Mouse (Mus musculus): ENCODE measurements around the gene Cbl. TPM values are rescaled to one million over a fixed set of nuclear protein-coding genes. Genes with fewer than 3 reads are reported as not detected.
A peak's percentile ranks its signal among the peaks of the same experiment; 100 is the strongest.

Cbl gene
- polyA plus RNA-seq, 2 experiments, result 15.6 to 18.3 TPM

DNA sequence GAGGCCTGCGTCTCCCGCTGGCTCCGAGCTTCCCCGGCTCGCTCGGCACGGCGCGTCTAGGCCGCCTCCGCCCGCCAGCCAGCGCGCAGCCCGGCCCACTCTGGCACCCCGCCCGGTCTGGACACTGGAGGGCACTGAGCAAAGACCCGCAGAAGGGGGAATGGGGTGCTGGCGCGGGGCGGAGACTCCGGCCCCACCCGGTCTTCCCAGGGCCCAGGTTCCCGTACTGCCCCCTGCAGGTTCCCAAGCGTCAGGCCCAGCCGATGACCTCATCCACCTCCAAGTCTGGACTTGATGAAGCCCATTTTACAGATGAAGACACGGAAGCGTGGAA, 34.1 kb upstream of the Cbl start:
- TF ChIP-seq POLR2A (IDR thresholded peaks at IDR 0.05; ENCODE audit: borderline replicate concordance, extremely low read depth, insufficient read depth, insufficient read length), result no peak
- Histone ChIP-seq H3K27ac (replicated peaks; ENCODE audit: low read depth, low read length) (peak overlapping the region; percentile 86), H3K4me1 (ENCODE audit: control insufficient read depth, insufficient read depth, low read length) (peaks cover 11% of the 10 kb centered on the region), H3K9me3 (ENCODE audit: control insufficient read depth, low read length) (no peaks in the 10 kb centered on the region), H3K4me2 (replicated peaks; ENCODE audit: low read depth, low read length, severe bottlenecking) (peak overlapping the region; percentile 91), H3K4me3 (replicated peaks; ENCODE audit: low read length) (peak overlapping the region; percentile 54), H3K27me3 (ENCODE audit: control insufficient read depth, insufficient read depth, low read length) (no peaks in the 10 kb centered on the region), H3K36me3 (ENCODE audit: control insufficient read depth, insufficient read depth, low read length) (peaks cover 5% of the 10 kb centered on the region; the same call in 1 of the 2 replicates), H3K9ac (ENCODE audit: low read depth, low read length, severe bottlenecking) (peak overlapping the region; percentile 92)
- 4% methylated on average over 27 of the region's 28 CpGs for WGBS
- peak; percentile 85 for ATAC-seq (ENCODE audit: low FRiP score, low read depth)
- DNase-seq (ENCODE audit: low spot score), result peak; percentile 82

DNA sequence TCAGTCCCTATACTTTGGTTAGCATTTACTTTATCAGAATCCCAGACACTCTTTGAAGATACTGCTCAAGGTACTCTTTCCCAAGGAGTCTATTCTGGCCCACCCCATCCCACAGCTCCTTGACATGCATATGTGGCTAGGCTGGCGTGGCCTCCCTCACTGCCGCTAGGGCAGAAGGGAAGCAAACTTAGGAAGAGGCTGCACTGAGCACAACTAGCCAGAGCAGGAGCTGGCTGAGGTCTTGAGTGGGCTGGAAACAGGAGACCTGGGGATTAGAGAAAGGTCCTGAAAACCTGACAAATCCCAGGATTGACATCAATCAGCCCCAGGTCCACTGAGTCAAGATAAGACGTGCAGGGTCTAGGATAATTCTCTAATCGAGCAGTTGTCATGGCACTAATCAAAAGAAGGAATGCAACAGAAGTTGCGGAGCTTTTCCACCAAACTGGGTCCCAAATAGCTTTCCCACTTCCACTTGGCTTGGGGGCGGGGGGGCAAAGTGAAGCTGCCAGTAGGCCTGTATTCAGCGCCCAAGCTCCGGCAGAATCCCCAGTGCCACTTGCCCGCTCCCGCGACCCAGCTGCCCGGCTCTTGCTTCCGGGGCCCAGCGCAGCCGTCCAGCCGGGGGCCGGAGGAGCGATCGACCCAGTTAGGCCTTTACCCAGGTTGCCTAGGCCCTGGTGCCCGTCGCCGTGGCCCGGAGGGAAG, 33.6 kb upstream of the Cbl start:
- peaks cover 5% of the 10 kb centered on the region; the same call in 1 of the 2 replicates for H3K36me3 ChIP-seq (ENCODE audit: control insufficient read depth, insufficient read depth, low read length)
- no peaks in the 10 kb centered on the region for H3K9me3 ChIP-seq (ENCODE audit: control insufficient read depth, low read length)
- H3K4me1 ChIP-seq (ENCODE audit: control insufficient read depth, insufficient read depth, low read length), result peaks cover 11% of the 10 kb centered on the region
- peak; percentile 35 for DNase-seq (ENCODE audit: low spot score)
- whole genome bisulfite sequencing, result 13% methylated on average over 21 of the region's 23 CpGs
- peak overlapping the region; percentile 54 for H3K4me3 ChIP-seq (replicated peaks; ENCODE audit: low read length)
- peak overlapping the region; percentile 91 for H3K4me2 ChIP-seq (replicated peaks; ENCODE audit: low read depth, low read length, severe bottlenecking)
- H3K9ac ChIP-seq (ENCODE audit: low read depth, low read length, severe bottlenecking), result peak overlapping the region; percentile 92
- no peaks in the 10 kb centered on the region for H3K27me3 ChIP-seq (ENCODE audit: control insufficient read depth, insufficient read depth, low read length)
- H3K27ac ChIP-seq (replicated peaks; ENCODE audit: low read depth, low read length), result peak overlapping the region; percentile 86
- TF ChIP-seq POLR2A (IDR thresholded peaks at IDR 0.05; ENCODE audit: borderline replicate concordance, extremely low read depth, insufficient read depth, insufficient read length), result 0 out of 2 replicates have a peak, but pooled peaks have one; percentile 30
- peak; percentile 28 for ATAC-seq (ENCODE audit: low FRiP score, low read depth)

DNA sequence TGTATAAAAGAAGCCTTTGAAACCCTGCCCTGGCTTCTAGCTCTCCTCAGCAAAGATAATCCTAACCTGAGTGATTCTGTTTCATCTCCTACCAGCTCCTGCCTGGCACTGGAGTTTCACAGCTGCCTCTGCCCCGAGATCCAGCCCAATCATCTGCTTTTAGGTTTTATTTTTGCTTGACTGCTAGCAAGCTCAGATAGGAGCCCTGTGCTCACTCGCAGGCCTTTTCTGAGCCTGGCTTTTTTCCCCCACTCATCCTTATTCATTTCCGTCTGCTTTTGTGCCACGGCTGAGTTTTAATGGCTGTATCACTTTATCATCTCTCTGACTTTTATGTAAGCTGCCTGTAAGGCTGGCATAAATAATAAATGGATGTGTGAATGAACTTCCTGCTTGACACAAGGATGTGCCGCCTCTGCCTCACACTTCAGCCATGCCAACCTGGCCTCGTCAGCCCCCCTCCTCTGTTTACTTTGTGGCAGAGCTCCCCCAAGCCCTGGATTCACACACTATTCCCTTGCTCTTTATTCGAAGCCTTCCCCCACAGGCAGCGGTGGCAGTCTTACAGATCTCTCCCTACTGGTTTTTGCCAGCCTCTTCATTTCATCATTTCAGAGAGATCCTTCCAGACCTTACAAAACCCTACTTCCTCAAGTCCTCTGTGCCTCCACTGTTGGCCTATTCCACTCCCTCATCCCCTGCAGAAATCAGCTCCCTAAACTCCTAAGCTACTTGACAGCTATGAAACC, 32.8 kb upstream of the Cbl start:
- 0 out of 2 replicates have a peak overlapping the region, but pooled peaks have one; percentile 54 for H3K4me3 ChIP-seq (replicated peaks; ENCODE audit: low read length)
- H3K36me3 ChIP-seq (ENCODE audit: control insufficient read depth, insufficient read depth, low read length), result peaks cover 5% of the 10 kb centered on the region
- 69% methylated on average over 8 of the region's 8 CpGs for WGBS
- peak overlapping the region; percentile 92; the same call in 1 of the 2 replicates for H3K9ac ChIP-seq (ENCODE audit: low read depth, low read length, severe bottlenecking)
- no peak for TF ChIP-seq POLR2A (IDR thresholded peaks at IDR 0.05; ENCODE audit: borderline replicate concordance, extremely low read depth, insufficient read depth, insufficient read length)
- no peak for ATAC-seq (ENCODE audit: low FRiP score, low read depth)
- peak overlapping the region; percentile 86; the same call in 1 of the 2 replicates for H3K27ac ChIP-seq (replicated peaks; ENCODE audit: low read depth, low read length)
- DNase-seq (ENCODE audit: low spot score), result no peak
- H3K9me3 ChIP-seq (ENCODE audit: control insufficient read depth, low read length), result no peaks in the 10 kb centered on the region
- H3K4me2 ChIP-seq (replicated peaks; ENCODE audit: low read depth, low read length, severe bottlenecking), result peak overlapping the region; percentile 91
- H3K4me1 ChIP-seq (ENCODE audit: control insufficient read depth, insufficient read depth, low read length), result peaks cover 11% of the 10 kb centered on the region
- H3K27me3 ChIP-seq (ENCODE audit: control insufficient read depth, insufficient read depth, low read length), result no peaks in the 10 kb centered on the region

DNA sequence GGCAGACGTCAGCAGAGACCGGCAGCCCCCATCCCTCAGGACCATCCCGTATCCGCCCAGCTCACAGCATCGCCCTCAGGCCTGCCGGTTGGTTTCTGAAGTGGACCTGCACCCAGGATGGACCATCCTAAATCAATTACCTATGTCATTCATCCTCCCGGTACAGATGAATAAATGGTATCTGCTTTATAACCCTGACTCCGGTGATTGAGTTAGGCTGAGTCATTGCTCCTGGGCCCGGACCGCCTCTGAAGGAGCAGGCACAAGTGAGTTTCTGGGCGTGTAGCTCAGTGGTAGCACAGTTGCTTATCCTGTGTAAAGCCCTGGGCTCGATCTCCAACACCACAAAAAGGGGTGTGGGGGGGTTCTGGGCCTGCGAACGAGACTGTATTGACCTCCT, 27.5 kb upstream of the Cbl start:
- Histone ChIP-seq H3K27ac (replicated peaks; ENCODE audit: low read depth, low read length) (no peak overlapping the region), H3K36me3 (ENCODE audit: control insufficient read depth, insufficient read depth, low read length) (peaks cover 7% of the 10 kb centered on the region), H3K9ac (ENCODE audit: low read depth, low read length, severe bottlenecking) (no peak overlapping the region), H3K4me1 (ENCODE audit: control insufficient read depth, insufficient read depth, low read length) (no peaks in the 10 kb centered on the region), H3K9me3 (ENCODE audit: control insufficient read depth, low read length) (no peaks in the 10 kb centered on the region), H3K27me3 (ENCODE audit: control insufficient read depth, insufficient read depth, low read length) (no peaks in the 10 kb centered on the region), H3K4me2 (replicated peaks; ENCODE audit: low read depth, low read length, severe bottlenecking) (no peak overlapping the region), H3K4me3 (replicated peaks; ENCODE audit: low read length) (no peak overlapping the region)
- no peak for TF ChIP-seq POLR2A (IDR thresholded peaks at IDR 0.05; ENCODE audit: borderline replicate concordance, extremely low read depth, insufficient read depth, insufficient read length)
- no peak for DNase-seq (ENCODE audit: low spot score)
- ATAC-seq (ENCODE audit: low FRiP score, low read depth), result no peak
- 81% methylated on average over 14 of the region's 14 CpGs for WGBS

DNA sequence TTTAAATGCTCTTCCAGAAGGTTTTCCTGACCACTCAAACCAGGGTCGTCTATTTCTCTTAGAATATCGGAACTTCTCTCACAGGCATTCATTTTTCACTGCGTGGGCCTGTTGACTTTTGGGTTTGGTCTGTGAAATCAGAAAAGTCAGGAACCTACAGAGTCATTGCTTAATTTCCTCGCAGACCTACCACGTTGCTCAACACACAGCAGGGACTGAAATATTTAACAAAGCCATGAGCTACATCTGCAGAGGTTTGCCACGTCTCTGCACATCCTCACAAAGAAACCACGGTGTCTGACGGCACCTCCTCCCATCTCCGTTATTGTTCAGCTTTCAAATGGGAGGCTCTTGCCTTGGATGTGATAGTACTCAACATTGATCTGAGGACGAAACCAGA, 25.2 kb upstream of the Cbl start:
- no peak for TF ChIP-seq POLR2A (IDR thresholded peaks at IDR 0.05; ENCODE audit: borderline replicate concordance, extremely low read depth, insufficient read depth, insufficient read length)
- Histone ChIP-seq H3K27me3 (ENCODE audit: control insufficient read depth, insufficient read depth, low read length) (no peaks in the 10 kb centered on the region), H3K9ac (ENCODE audit: low read depth, low read length, severe bottlenecking) (no peak overlapping the region), H3K36me3 (ENCODE audit: control insufficient read depth, insufficient read depth, low read length) (peaks cover 4% of the 10 kb centered on the region), H3K4me1 (ENCODE audit: control insufficient read depth, insufficient read depth, low read length) (peaks cover 15% of the 10 kb centered on the region), H3K4me3 (replicated peaks; ENCODE audit: low read length) (no peak overlapping the region), H3K27ac (replicated peaks; ENCODE audit: low read depth, low read length) (no peak overlapping the region), H3K4me2 (replicated peaks; ENCODE audit: low read depth, low read length, severe bottlenecking) (no peak overlapping the region), H3K9me3 (ENCODE audit: control insufficient read depth, low read length) (no peaks in the 10 kb centered on the region)
- DNase-seq (ENCODE audit: low spot score) (no peak), ATAC-seq (ENCODE audit: low FRiP score, low read depth) (no peak)
- WGBS, result 81% methylated on average over 10 of the region's 10 CpGs
